Mouse (Mus musculus): ENCODE results near the gene 5730596B20Rik. TPM values are rescaled to one million over a fixed set of nuclear protein-coding genes. Genes with fewer than 3 reads are reported as not detected.

5730596B20Rik gene
- not detected in 2 replicates for polyA plus RNA-seq (2016; fragmentation: Nextera tagmentation; extraction: Ambion mirVana)

DNA sequence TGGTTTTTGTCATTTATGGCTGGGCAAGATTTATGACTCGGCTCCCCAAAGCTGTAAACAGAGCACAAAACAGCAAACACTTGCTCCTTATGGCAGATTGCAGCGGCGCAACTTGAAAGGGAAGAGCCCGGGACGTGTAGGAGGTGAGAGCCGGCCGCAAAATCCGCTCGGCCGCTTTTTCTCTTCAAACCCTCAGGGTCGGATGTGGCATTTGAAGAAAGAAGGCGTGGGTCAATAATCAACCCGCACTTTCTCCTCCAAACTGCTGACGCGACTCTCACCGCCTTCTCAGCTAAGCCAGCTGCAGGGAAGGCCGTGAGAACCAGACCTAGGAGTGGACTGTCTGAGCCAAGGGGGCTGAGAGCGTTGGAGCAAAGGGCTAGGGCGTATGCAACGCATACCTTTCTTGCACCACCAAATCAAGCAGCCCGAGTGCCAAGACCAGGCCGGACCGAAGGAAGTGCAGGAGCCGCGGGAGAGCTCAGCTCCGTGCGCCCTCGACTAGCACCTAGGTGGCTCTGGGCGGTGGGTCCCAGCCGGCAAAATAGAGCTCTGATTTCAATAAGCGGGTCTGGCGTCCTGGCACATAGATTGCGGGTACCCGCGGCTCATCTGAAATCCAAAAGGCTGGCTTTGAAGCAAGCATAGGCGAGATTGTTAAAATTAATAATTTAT lies at the start of gene 5730596B20Rik:
Gene 5730596B20Rik, plus strand, starts transcription at position 438 of the 675 bp plus-strand sequence.
- Histone ChIP-seq H3K9me3 (replicated peaks) (no peaks in the 10 kb centered on the region), H3K4me1 (peaks cover 15% of the 10 kb centered on the region), H3K36me3 (no peaks in the 10 kb centered on the region), H3K4me3 (no peak within 1 kb of the TSS), H3K27me3 (ENCODE audit: low read depth, poor library complexity, severe bottlenecking) (peaks cover 100% of the 10 kb centered on the region), H3K27ac (replicated peaks) (no peak within 1 kb of the TSS)
- under 1% methylated on average over 36 of the region's 36 CpGs for WGBS
- DNase-seq (ENCODE audit: low spot score), result peak; percentile 63

DNA sequence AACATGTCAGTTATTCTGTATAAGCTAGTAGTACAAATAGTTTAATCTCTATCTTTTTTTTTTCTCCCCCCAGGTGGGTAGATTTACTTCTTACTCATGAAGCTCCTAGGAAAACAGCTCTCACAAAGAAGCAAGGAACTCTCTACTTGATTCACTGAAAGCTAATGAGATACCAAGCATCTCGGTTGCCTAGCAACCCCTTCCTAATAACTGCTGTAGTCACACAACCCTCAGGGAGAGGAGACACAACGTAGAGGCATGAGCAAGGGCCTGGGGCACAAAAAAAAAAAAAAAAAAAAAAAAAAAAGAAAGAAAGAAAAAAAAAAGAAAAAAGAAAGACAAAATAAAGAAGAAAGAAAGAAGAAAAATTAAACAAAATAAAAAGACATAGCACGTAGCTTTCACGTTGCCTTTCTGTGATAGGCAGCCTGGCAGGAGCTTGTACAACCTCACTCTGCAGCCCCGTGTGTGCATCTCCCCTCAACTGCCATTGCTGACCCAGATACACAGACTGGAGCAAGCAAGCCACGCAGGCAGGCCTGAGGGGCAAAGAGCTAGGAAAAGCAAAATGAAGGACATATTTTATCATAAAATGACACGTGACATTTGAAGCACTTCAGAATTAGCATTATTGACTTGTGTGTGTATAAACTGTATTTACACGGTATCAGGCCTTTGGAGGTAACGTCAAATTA lies 39.3 kb upstream of the 5730596B20Rik start:
- Histone ChIP-seq H3K27me3 (ENCODE audit: low read depth, poor library complexity, severe bottlenecking) (peaks cover 44% of the 10 kb centered on the region), H3K9me3 (replicated peaks) (no peaks in the 10 kb centered on the region), H3K36me3 (no peaks in the 10 kb centered on the region), H3K4me1 (peaks cover 14% of the 10 kb centered on the region), H3K4me3 (no peak overlapping the region), H3K27ac (replicated peaks) (no peak overlapping the region)
- no peak for DNase-seq (ENCODE audit: low spot score)
- WGBS, result 70% methylated on average over 9 of the region's 9 CpGs

DNA sequence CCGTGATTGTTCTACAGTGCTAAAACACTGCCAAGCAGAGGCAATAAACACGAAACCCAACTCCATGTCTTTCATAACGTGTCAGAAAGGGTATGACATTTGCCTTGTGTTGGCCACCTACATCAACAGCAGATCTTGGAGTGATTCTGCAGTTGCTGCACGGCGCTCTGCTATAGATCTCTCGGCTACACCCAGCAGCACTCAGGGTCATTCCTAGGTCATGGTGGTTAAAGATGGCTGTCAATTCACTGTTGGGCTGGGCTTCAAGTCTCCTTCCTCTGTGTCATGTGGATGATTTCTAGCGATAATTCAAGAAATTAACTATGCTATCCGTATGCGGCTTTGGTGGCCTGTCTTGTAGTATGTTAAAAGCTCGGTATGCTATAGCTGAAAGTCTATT lies 38.7 kb upstream of the 5730596B20Rik start:
- WGBS, result 83% methylated on average over 10 of the region's 10 CpGs
- Histone ChIP-seq H3K27ac (replicated peaks) (no peak overlapping the region), H3K9me3 (replicated peaks) (no peaks in the 10 kb centered on the region), H3K36me3 (no peaks in the 10 kb centered on the region), H3K27me3 (ENCODE audit: low read depth, poor library complexity, severe bottlenecking) (peaks cover 48% of the 10 kb centered on the region), H3K4me1 (peaks cover 14% of the 10 kb centered on the region), H3K4me3 (no peak overlapping the region)
- no peak for DNase-seq (ENCODE audit: low spot score)

DNA sequence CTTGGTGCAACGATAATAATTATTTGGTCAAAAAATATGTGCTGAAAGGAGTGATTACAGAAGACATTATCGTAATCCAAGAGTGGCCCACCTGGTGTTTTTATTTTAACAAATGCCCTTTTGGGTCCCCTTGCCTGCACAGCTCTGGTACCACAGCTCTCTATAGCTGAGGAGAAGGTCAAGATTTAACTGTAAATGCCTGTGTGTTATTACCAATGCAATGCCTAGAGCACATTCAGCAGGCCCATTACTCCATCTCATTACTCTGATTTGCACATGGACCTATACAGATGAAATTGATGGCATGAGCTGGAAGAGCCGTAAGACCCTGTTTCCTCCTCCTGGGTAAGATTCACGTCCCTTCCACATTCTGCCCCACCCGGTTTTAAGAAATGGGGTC lies 38.2 kb upstream of the 5730596B20Rik start:
- DNase-seq (ENCODE audit: low spot score), result no peak
- Histone ChIP-seq H3K36me3 (no peaks in the 10 kb centered on the region), H3K4me3 (no peak overlapping the region), H3K27me3 (ENCODE audit: low read depth, poor library complexity, severe bottlenecking) (peaks cover 49% of the 10 kb centered on the region), H3K4me1 (peaks cover 14% of the 10 kb centered on the region), H3K27ac (replicated peaks) (no peak overlapping the region), H3K9me3 (replicated peaks) (no peaks in the 10 kb centered on the region)
- WGBS, result 92% methylated on average over 5 of the region's 5 CpGs

DNA sequence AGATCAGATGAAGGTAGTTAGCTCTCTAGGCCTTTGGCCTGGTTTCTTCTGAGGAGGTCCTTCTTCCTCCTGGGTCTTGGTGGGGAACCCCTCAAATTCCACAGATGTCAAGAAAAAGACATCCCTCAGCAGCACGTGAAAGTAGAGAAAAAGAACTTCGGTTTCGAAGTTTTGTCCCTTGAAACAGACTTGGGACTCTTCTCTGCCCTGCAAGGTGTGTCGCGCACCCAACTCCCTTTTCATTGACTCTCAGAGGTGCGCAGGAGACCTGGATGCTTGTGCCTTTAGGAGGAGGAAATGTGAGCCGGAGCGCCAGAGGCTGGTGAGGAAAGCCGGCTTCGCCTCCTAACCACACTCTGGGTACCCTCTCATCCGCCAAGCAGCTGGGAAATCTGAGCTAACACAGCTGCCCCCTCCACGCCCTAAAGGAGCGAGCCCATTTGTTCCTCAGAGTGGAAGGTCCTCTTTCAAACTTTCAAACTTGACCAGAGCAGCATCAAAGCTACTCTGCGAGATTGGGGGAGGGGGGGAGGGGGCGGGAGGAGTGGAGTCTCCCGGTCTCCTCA lies 26.8 kb upstream of the 5730596B20Rik start:
- Histone ChIP-seq H3K4me1 (peaks cover 8% of the 10 kb centered on the region; the same call in 1 of the 2 replicates), H3K36me3 (no peaks in the 10 kb centered on the region), H3K27me3 (ENCODE audit: low read depth, poor library complexity, severe bottlenecking) (peaks cover 100% of the 10 kb centered on the region), H3K9me3 (replicated peaks) (peaks cover 6% of the 10 kb centered on the region; the same call in 1 of the 2 replicates), H3K4me3 (no peak overlapping the region; the same call in 1 of the 2 replicates), H3K27ac (replicated peaks) (no peak overlapping the region)
- peak; percentile 36 for DNase-seq (ENCODE audit: low spot score)
- WGBS, result 3% methylated on average over 16 of the region's 16 CpGs

DNA sequence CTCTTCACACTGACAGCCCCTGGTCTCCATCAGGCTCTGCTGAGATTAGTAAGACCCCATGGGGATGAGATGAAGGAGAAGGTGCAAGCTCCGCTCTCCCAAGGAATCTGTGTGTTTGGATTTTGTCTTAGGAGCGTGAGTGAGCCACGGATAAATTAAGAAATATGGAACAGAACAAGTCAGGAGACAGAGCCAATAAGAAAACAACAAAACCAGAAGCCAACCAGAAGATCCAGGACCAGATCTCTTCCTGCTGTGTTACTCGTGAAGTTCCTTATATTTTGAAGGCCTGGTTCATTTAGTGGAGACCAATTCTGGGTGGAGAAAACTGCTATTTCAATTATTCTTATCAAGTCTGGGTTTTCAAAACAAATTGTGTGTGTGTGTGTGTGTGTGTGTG lies 25.7 kb upstream of the 5730596B20Rik start:
- peaks cover 100% of the 10 kb centered on the region for H3K27me3 ChIP-seq (ENCODE audit: low read depth, poor library complexity, severe bottlenecking)
- no peak overlapping the region for H3K27ac ChIP-seq (replicated peaks)
- WGBS, result 2% methylated on average over 4 of the region's 4 CpGs
- DNase-seq (ENCODE audit: low spot score), result no peak
- no peaks in the 10 kb centered on the region for H3K36me3 ChIP-seq
- H3K4me3 ChIP-seq, result no peak overlapping the region
- peaks cover 8% of the 10 kb centered on the region; the same call in 1 of the 2 replicates for H3K4me1 ChIP-seq
- H3K9me3 ChIP-seq (replicated peaks), result peaks cover 6% of the 10 kb centered on the region; the same call in 1 of the 2 replicates

DNA sequence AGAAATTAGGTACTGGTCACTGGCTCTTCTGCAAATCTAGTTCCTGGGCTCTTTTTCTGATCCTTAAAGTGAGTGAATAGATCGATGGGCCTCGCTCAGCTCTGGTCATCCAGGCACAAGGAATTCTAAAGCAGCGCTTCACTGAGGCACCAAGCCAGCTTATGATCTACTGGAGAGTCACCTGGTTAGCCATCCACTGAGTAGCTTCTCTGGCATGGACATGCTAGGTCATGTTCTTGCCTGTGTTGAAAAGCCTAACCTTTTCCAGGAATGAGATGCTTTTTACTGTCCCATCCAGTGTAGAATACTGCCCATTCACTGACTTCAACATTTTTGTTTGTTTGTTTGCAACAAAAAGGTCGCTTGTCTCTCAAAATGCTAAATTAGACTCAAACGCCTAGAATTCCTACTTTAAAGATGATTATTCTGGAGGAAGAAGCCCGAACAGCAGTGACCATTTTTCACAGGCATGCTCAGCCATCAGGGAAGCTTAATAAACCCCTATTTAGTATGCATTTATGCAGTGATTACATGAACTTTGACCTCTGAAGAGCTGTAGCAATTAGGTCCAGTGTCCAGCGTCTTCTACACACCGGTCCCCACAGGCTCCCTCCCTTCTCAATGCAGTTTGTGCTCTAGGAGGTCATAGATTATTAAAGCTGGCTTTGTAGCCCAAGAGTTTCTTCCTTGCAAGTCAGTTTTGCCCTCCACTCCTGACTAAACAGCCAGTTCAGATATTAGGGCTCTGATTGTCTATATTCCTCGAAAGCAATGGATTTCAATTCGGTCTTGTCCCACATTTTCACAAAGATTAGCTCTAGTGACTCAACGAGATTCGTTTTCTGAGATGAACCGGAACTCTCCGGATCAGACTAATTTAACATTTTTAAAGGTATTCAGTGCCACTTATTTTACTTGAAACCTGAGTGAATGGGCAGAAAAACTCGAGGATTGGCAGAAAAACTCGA lies 24.8 kb upstream of the 5730596B20Rik start:
- H3K27me3 ChIP-seq (ENCODE audit: low read depth, poor library complexity, severe bottlenecking), result peaks cover 100% of the 10 kb centered on the region
- H3K27ac ChIP-seq (replicated peaks), result no peak overlapping the region
- no peak for DNase-seq (ENCODE audit: low spot score)
- peaks cover 6% of the 10 kb centered on the region; the same call in 1 of the 2 replicates for H3K9me3 ChIP-seq (replicated peaks)
- H3K4me1 ChIP-seq, result peaks cover 8% of the 10 kb centered on the region; the same call in 1 of the 2 replicates
- H3K36me3 ChIP-seq, result no peaks in the 10 kb centered on the region
- WGBS, result 4% methylated on average over 16 of the region's 16 CpGs
- no peak overlapping the region for H3K4me3 ChIP-seq

DNA sequence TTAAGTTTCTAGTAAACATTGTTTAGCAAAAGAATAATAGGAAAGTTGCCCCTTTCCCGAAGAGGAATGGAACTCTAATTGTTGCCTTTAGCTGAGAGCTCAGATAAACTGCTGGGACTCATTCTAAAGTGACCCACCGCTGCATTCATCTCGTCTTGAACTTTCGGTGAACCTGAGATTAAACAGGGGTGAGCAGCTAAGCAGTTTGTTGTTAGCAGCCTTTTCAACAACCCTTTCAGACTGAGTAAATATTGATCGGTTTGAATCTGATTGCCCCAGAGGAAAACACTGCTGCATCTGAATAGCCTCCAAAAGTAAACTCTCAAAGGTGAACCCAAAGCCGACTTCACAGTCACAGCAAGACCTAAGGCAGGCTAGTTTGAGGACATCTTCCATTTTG lies 24.0 kb upstream of the 5730596B20Rik start:
- H3K27ac ChIP-seq (replicated peaks), result no peak overlapping the region
- 0% methylated on average over 6 of the region's 6 CpGs for WGBS
- peaks cover 100% of the 10 kb centered on the region for H3K27me3 ChIP-seq (ENCODE audit: low read depth, poor library complexity, severe bottlenecking)
- DNase-seq (ENCODE audit: low spot score), result peak; percentile 26
- no peaks in the 10 kb centered on the region for H3K36me3 ChIP-seq
- H3K4me3 ChIP-seq, result no peak overlapping the region
- peaks cover 6% of the 10 kb centered on the region; the same call in 1 of the 2 replicates for H3K9me3 ChIP-seq (replicated peaks)
- H3K4me1 ChIP-seq, result peaks cover 14% of the 10 kb centered on the region

DNA sequence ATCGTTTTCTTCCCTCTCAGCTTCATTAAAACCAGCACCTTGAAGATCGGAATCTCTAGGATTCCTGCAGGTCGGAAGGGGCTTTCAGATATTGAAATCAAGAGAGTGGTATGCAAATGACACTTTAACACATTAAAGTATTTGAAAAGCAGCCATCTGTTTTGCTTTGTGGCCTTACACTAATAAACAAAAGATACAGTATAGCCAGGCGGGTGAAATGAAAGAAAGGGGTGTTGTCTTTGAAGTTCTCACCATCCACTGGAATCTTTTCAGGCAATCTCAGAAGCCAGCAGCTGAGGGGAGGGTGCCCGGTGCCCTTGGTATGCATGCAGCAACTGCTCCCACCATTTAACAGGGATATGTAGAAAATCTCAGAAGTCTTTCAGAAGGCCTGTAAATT lies 23.3 kb upstream of the 5730596B20Rik start:
- peak; percentile 12 for DNase-seq (ENCODE audit: low spot score)
- Histone ChIP-seq H3K4me3 (no peak overlapping the region), H3K4me1 (peaks cover 21% of the 10 kb centered on the region), H3K27ac (replicated peaks) (no peak overlapping the region), H3K36me3 (no peaks in the 10 kb centered on the region), H3K9me3 (replicated peaks) (peaks cover 6% of the 10 kb centered on the region; the same call in 1 of the 2 replicates), H3K27me3 (ENCODE audit: low read depth, poor library complexity, severe bottlenecking) (peaks cover 100% of the 10 kb centered on the region)
- 2% methylated on average over 5 of the region's 5 CpGs for WGBS

DNA sequence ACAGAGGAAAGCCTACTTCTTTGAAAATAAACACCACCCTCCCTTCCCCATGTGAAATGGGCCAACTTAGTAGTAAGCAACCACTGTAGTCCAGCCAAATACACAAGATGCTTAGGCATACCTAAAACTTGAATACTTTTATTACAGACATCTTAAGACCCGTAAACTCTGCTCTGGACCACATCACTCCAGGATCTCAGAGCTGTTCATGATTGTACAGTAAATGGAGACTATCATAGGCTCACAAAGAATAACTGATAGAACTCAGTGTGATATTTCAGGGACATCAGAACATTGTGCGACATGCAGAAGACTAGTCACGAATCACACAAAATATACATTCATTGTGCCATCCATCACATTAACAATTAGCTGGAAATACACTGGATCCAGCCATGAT lies 21.8 kb upstream of the 5730596B20Rik start:
- H3K27me3 ChIP-seq (ENCODE audit: low read depth, poor library complexity, severe bottlenecking), result peaks cover 100% of the 10 kb centered on the region
- no peaks in the 10 kb centered on the region for H3K9me3 ChIP-seq (replicated peaks)
- H3K27ac ChIP-seq (replicated peaks), result no peak overlapping the region
- 45% methylated on average over 3 of the region's 3 CpGs for WGBS
- H3K4me3 ChIP-seq, result no peak overlapping the region
- H3K4me1 ChIP-seq, result peaks cover 30% of the 10 kb centered on the region
- DNase-seq (ENCODE audit: low spot score), result no peak
- no peaks in the 10 kb centered on the region for H3K36me3 ChIP-seq

DNA sequence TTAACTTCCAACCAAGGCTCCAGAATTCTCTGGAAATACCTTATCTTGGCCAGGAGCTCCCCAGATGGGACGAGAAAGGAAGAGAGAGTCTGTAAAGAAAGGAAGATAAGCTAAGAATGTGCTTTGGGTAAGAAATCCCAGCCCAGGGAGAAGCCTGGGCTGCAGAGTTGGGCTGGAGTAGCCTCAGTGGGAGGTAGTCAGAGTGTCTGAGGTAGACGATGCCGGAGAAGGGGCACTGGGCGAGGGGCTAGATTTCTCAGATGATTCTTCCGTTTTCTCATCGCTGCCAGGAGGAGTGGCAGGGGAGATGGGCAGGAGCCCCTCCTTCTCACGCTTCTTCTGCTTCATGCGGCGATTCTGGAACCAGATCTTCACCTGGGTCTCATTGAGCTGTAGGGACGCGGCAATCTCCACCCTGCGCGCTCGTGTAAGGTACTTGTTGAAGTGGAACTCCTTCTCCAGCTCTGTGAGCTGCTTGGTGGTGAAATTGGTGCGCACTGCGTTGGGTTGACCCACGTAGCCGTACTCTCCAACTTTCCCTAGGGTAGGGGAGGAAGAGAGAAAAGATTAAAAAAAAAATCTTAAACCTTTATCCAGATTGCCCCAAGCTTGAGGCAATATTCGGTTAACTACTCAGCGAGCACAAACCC lies 20.6 kb upstream of the 5730596B20Rik start:
- H3K36me3 ChIP-seq, result no peaks in the 10 kb centered on the region
- peaks cover 100% of the 10 kb centered on the region for H3K27me3 ChIP-seq (ENCODE audit: low read depth, poor library complexity, severe bottlenecking)
- DNase-seq (ENCODE audit: low spot score), result peak; percentile 36
- no peak overlapping the region for H3K4me3 ChIP-seq
- peaks cover 34% of the 10 kb centered on the region for H3K4me1 ChIP-seq
- H3K9me3 ChIP-seq (replicated peaks), result no peaks in the 10 kb centered on the region
- 1% methylated on average over 20 of the region's 20 CpGs for WGBS
- H3K27ac ChIP-seq (replicated peaks), result no peak overlapping the region
